Mouse (Mus musculus): ENCODE results near the gene Zdhhc5.
A peak's percentile ranks its signal among the peaks of the same experiment; 100 is the strongest.

Zdhhc5 gene

DNA sequence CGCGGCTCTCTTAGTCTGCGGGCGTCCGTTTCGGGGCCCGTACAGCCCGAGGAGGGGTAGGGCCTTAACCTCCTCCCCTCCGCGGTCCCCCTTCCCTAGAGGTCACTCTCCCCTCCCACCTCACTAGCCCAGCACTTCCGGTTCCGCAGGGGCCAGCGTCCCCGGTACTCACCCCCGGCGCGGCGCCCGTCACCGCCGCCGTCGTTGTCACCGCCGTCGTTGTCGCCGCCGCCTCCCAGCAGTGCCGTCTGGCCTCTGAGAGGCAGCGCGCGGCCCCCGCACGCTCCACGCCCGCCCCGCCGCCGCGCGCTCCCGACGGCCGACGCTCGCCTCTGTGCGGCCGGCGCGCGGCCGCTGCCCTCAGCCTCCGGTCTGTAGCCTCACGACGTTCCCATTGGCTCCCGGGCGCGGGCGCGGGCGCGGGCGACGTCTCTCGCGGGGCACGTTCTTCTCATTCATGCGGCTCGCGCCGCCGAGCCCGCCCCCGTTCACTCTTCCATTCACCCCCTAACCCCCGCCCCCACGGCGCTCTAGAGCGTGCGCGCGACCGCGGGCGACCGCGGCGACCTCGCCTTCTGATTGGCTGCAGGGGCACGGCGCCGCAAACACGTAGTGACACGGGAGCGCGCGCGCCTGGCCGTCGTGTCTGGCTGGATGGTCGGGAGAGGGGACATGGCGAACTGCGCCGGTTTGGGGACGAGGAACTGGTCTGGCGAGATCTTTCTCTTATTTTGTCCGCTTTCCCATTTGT is at the start of gene Zdhhc5:
TSS of gene Zdhhc5 (minus strand) at position 370 of the 751 bp plus-strand sequence.
- DNase-seq (ENCODE audit: extremely low spot score), result peak; percentile 100

GRCm38 (mm10) chr2:84762818-84763217 is 47.8 kb upstream of the Zdhhc5 start:
- DNase-seq (ENCODE audit: extremely low spot score), result no peak

- no peak for DNase-seq (ENCODE audit: extremely low spot score)
These were observed 47.3 kb upstream of the Zdhhc5 start for GRCm38 (mm10) chr2:84762295-84762694.

DNA sequence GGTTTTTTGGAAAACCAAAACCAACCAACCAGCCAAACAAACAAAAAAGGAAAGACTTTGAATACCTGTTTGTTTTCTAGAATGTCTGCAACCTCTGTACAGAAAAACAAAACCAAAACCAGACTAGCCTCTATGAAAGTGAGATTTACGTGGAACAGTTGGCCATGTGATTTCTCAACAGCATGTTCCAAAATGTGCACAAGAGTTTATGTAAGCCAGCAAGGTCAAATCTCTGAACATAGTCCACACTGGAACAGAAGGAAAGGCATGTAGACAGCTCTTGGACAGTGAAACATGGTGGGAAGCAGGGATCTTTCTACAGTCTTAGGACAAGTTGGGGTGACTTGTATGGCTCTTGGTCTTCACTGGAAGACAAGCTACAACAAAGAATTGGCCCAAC is 46.9 kb upstream of the Zdhhc5 start:
- DNase-seq (ENCODE audit: extremely low spot score), result no peak

- DNase-seq (ENCODE audit: extremely low spot score), result no peak
These were observed 46.3 kb upstream of the Zdhhc5 start for GRCm38 (mm10) chr2:84761309-84761708.

DNA sequence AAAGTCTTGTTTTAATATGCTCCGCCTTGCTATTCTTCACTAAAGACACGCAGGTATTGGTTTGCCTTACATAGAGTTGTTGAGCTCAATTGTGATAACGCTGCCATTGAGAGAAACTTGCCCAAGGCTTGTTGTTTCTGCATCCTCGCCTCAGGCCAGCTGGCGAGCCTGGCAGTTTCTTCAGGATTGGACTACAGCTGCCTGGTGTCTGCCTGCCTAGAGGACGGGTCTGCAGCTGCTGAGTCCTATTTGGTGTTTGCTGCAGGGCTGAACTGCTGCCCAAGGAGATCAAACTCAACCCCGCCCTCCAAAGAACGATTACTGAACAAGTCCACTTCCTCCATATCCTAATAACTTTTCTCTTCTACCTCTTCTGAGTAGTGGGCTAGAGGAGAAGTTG is 45.8 kb upstream of the Zdhhc5 start:
- DNase-seq (ENCODE audit: extremely low spot score), result no peak

GRCm38 (mm10) chr2:84758542-84759127 is 43.7 kb upstream of the Zdhhc5 start:
- DNase-seq (ENCODE audit: extremely low spot score), result peak; percentile 66

DNA sequence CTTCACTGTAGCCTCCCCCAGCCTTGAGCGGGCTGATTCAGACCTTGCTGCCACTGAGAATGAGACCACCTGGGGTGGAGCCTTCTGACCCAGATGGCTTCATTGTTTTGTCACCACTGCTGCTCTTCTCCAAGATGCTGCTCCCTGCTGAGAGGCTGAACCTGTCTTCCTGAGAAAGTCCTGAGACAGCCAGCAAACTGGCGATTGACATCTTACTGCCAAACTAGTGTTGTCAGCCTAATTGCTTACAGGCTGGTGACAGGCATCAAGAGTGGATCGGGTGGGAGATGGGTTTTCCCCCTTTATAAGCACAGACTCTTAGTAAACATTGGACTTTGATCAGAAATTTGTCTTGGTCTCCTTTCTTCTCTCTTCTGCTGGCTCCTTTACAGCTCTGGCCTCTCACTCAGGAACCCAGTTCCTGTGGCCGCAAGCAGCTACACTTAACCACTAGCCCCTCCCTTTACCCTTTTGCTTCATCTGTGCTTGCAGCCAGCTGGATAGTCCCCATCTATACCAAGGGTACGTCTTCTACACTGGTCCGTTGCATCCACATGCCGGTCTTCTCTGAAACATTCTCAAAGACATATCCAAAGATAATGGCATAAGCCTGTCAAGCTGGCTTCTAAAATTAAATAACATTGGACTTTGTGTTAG is 42.2 kb upstream of the Zdhhc5 start:
- DNase-seq (ENCODE audit: extremely low spot score), result no peak

- no peak for DNase-seq (ENCODE audit: extremely low spot score)
These were observed 41.3 kb upstream of the Zdhhc5 start for GRCm38 (mm10) chr2:84756245-84756644.

DNA sequence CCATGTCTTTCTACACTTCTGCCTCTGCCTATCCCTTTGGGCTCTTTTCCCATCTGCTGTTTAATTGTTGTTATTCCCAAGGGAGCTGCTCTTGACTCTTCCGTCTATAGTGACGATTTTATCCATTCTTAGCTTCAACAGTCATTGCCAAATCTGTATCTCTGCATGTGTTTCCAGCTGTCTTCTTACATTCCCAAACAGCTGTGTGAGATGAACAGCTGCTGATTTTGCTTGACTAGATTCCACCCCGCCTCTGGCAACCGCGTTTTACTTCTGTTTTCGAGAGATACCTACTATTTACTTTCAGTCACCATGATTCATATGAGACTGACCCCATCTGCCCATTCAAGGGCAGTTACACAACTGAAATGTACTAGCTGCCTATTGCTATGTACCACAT is 35.1 kb upstream of the Zdhhc5 start:
- DNase-seq (ENCODE audit: extremely low spot score), result no peak

GRCm38 (mm10) chr2:84744126-84744525 is 29.1 kb upstream of the Zdhhc5 start:
- no peak for DNase-seq (ENCODE audit: extremely low spot score)

DNA sequence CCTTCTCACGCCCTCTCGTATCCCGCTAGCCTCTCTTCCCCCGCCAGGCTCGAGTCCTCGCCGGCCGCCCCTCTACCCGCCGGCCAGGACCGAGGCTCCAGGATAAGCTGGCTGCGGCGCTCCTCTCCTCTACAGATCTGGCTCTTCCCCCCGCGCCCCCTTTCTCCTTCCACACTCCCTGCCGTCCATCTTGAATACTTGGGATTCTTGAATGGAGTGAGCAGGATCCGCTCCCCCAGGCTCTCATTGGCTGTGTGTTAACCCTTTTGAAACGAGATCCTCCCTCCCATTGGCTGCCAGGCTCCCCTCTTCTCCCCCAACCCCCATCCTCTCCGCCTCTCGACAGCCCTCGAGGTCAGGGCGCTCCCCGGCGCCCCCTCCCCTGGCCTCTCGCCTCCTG is 28.6 kb upstream of the Zdhhc5 start, which contains the start of gene Gm19426:
TSS of gene Gm19426 (minus strand) at position 95 of the 400 bp plus-strand sequence.
- peak; percentile 95 for DNase-seq (ENCODE audit: extremely low spot score)

DNA sequence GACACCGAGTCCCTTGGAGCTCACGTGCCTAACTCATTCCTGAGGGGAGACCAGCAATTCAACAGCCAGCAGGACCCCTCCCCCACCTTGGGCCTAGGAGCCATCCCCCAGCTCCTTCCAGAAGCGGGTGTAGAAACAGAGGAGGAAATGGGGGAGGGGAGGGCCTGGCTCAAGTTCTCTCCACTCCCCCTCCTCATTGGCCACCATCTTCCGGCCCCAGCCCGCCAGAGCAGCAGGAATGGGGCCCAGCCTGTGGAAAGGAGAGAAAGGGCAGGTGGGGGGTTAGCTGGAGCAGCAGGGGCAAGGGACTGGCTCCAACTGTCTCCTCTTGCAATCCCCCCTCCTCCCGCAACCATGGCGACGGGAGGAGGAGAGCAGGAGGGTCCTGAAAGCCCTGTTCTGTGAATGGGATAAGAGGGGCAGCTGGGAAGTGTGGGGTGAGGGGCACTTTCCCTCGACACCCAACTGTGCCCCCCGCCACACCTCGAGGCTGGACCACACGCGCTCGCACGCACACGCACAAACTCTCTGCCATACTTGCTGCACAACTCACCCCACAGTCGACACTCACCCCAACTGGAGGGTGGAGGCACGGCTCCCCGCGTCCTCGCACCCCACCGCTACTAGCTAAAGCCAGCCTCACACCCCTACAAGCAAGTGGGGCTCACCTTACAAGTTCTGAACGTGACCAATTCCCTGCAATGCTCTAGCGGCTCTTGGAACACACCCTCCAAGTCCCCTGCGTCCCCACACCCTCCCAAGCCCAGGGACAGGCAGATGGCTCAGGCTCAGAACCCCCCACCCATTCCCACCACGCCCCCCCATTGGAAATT is 27.7 kb upstream of the Zdhhc5 start:
- DNase-seq (ENCODE audit: extremely low spot score), result peak; percentile 98

- DNase-seq (ENCODE audit: extremely low spot score), result no peak
These were observed 27.0 kb upstream of the Zdhhc5 start for GRCm38 (mm10) chr2:84741841-84742450.

- DNase-seq (ENCODE audit: extremely low spot score), result peak; percentile 27
These were observed 25.8 kb upstream of the Zdhhc5 start for GRCm38 (mm10) chr2:84740608-84741333.

GRCm38 (mm10) chr2:84738271-84738911 is 23.4 kb upstream of the Zdhhc5 start:
- DNase-seq (ENCODE audit: extremely low spot score), result peak; percentile 82

- peak; percentile 83 for DNase-seq (ENCODE audit: extremely low spot score)
These were observed 22.5 kb upstream of the Zdhhc5 start for GRCm38 (mm10) chr2:84737451-84737925.

DNA sequence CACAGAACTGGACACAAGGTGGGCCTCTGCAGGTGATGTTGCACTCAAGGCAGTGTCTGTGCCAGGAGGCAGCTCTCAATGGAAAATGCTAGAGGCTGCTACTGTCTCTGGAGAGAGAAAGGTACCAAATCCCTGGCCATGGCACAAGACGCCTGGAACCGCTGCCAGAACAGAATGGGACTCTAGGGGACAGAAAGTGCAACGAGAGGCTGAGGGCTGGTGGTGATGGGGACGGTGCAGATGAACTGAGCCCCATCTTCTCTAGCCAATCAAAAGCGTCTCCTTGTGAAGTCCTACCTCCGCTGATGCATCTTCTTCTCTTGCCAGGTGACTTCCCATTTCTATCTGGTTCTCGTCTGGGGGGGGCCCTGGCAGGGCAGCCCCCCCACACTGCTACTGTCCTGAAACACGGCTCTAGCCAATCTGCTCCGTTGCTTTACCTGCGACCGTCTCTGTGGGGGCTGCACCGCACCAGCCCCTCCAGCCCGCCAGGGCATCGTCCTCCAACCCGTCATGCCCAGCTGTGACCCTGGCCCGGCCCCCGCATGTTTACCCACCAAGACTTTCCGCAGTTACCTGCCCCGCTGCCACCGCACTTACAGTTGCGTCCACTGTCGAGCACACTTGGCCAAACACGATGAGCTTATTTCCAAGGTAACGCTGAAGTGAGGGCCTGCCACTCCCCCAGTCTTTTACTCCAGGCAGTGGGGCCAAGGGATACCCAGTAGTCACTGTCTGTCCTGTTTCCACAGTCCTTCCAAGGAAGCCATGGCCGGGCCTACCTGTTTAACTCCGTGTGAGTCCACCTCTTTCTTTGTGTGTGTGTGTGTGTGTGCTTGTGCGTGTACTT is 21.6 kb upstream of the Zdhhc5 start:
- DNase-seq (ENCODE audit: extremely low spot score), result peak; percentile 66

DNA sequence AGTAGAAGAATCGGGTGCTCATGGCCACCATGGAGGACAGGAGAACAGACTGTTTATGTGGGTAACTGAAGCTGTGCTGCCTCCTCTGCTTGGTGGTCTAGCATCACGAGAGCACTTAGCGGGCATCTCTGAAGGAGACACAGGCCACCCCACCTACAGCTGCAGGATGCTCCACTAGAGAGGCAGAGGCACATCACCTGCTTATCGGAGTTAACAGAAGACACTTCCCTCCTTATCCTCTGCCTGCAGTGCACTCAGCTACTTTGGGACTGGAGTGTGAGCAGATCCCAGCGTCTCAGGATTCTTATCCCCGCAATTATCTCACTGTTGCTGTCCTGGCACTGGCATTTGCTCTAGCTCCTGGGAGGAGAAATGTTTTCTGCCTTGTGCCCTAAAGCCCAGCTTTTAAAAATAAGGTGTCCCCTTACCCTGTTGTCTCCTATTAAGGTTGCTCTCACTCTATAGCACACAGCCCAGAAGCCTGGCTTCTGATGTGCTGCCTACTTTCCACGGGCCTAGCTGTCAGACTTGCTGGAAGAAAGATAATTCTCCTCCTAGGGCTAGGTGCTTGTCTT is 20.5 kb upstream of the Zdhhc5 start:
- peak; percentile 36 for DNase-seq (ENCODE audit: extremely low spot score)
